Mouse (Mus musculus): ENCODE data around the gene Qsox1. TPM values are rescaled to one million over a fixed set of nuclear protein-coding genes. Genes with fewer than 3 reads are reported as not detected.

Gene Qsox1
- polyA plus RNA-seq, 1 experiment from 2014 or later = 22.6 TPM

GRCm38 (mm10) chr1:155796757-155797405 is 15.8 kb downstream of the Qsox1 start:
- Histone ChIP-seq H3K4me1 (no peaks in the 10 kb centered on the region), H3K4me2 (no peak overlapping the region), H3K27me3 (replicated peaks) (no peaks in the 10 kb centered on the region), H3K9ac (no peak overlapping the region), H3K36me3 (replicated peaks) (no peaks in the 10 kb centered on the region), H3K9me3 (no peaks in the 10 kb centered on the region), H3K27ac (no peak overlapping the region), H3K4me3 (no peak overlapping the region)
- 73% methylated on average over 11 of the region's 11 CpGs for WGBS
- ATAC-seq (replicated peaks) = no peak

DNA sequence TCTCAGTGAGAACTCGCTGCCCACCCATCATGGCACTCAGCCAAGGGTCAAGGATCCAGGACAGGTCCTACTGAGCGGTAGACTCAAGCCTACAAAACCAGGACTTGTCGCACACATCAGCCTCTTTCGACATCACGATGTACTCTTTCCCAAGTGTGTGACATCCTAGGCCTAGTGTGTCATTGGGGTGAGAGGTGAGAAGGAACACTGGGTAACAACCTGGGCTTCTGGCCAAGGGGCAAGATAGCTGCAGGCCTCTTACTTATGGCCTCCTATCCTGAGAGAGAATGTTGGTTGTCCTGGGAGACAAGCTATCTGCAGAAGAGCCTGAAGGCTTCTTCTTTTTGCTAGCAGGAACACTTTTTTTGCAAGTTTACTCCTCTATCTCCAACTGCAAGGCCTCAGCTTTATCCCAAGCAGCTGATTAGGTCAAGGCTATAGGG is 16.9 kb downstream of the Qsox1 start:
- Histone ChIP-seq H3K4me2 (no peak overlapping the region), H3K9me3 (no peaks in the 10 kb centered on the region), H3K4me1 (no peaks in the 10 kb centered on the region; the same call in 1 of the 2 replicates), H3K27ac (no peak overlapping the region), H3K27me3 (replicated peaks) (no peaks in the 10 kb centered on the region), H3K36me3 (replicated peaks) (no peaks in the 10 kb centered on the region), H3K9ac (no peak overlapping the region), H3K4me3 (no peak overlapping the region)
- no peak for ATAC-seq (replicated peaks)
- 96% methylated on average over 5 of the region's 5 CpGs for WGBS

DNA sequence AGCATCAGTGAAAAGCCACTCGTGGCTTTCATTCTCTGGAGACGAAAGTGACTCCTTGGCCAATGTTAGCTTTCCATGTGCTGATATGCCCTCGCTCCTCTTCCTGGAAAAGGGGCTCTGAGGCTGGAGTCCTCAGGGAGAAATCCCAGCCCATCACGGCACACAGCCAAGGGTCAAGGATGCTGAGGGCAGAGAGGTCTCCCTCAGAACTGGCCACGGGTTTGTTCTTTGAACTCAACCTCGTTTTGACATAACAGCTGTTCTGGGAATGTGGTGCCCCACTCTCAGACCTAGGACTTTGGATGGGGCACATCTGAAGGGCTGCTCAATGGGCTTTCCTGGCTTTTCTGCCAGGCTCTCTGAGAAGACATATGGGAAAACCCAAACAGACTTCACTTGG is 17.8 kb downstream of the Qsox1 start:
- 89% methylated on average over 6 of the region's 6 CpGs for WGBS
- ATAC-seq (replicated peaks) = no peak
- Histone ChIP-seq H3K27me3 (replicated peaks) (no peaks in the 10 kb centered on the region), H3K4me1 (peaks cover 7% of the 10 kb centered on the region), H3K9me3 (no peaks in the 10 kb centered on the region), H3K4me3 (no peak overlapping the region), H3K36me3 (replicated peaks) (no peaks in the 10 kb centered on the region), H3K27ac (no peak overlapping the region), H3K9ac (no peak overlapping the region), H3K4me2 (no peak overlapping the region)

GRCm38 (mm10) chr1:155791919-155792318 is 20.8 kb downstream of the Qsox1 start:
- 61% methylated on average over 5 of the region's 5 CpGs for WGBS
- no peaks in the 10 kb centered on the region for H3K9me3 ChIP-seq
- no peaks in the 10 kb centered on the region for H3K27me3 ChIP-seq (replicated peaks)
- H3K27ac ChIP-seq = no peak overlapping the region
- H3K36me3 ChIP-seq (replicated peaks) = no peaks in the 10 kb centered on the region
- ATAC-seq (replicated peaks) = no peak
- H3K4me1 ChIP-seq = peaks cover 7% of the 10 kb centered on the region
- no peak overlapping the region for H3K4me3 ChIP-seq
- H3K9ac ChIP-seq = no peak overlapping the region
- no peak overlapping the region for H3K4me2 ChIP-seq

DNA sequence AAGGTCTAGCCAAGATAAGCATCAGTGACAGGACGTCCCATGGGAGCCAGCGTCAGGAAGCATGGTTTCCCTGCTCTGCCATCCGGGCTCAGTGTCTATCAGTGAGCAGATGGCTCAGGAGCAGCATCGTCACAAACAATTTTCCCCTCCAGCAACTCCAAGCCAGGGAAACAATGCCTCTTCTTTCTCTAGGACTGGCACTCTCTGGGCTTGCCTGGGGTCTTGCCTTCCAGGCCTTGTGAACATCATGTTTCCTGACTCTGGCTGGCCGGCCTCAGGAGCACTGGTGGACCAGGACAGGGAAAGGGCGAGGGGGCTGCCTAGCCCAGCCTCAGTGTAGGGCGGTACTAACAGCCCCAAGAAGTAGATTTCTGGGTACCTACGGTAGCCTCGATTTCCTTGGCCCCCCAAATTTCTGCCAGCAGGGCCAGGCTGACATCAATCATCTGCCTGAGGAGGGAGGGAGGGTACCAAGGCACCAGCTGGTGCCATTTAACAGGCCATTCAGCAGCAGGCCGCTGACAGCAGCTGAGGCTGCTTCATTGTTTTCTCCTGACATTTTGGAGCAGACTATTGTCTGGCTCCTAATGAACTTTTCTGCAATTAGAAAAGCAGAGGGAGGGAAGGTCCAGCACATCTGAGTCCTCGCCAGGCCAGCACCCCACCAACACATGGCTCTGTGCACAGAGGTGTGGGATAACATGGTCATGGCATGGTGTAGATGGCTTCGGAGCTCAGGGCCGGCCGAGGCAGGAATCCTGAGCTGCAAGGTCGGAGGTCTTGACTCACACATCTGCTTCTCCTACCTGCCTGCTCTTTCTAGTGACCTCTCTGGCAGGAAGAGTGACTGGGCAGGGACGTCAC is 22.3 kb downstream of the Qsox1 start:
- peaks cover 7% of the 10 kb centered on the region for H3K4me1 ChIP-seq
- H3K4me3 ChIP-seq = no peak overlapping the region
- no peaks in the 10 kb centered on the region for H3K9me3 ChIP-seq
- peak; percentile 67 for ATAC-seq (replicated peaks)
- no peak overlapping the region for H3K4me2 ChIP-seq
- no peaks in the 10 kb centered on the region for H3K27me3 ChIP-seq (replicated peaks)
- 41% methylated on average over 16 of the region's 16 CpGs for WGBS
- H3K27ac ChIP-seq = peak overlapping the region; percentile 55
- no peak overlapping the region for H3K9ac ChIP-seq
- H3K36me3 ChIP-seq (replicated peaks) = no peaks in the 10 kb centered on the region; the same call in 1 of the 2 replicates

GRCm38 (mm10) chr1:155785886-155786285 is 26.8 kb downstream of the Qsox1 start:
- peaks cover 7% of the 10 kb centered on the region for H3K4me1 ChIP-seq
- 47% methylated on average over 7 of the region's 7 CpGs for WGBS
- no peak overlapping the region for H3K27ac ChIP-seq
- H3K4me2 ChIP-seq = no peak overlapping the region
- no peak overlapping the region for H3K9ac ChIP-seq
- peaks cover 8% of the 10 kb centered on the region; the same call in 1 of the 2 replicates for H3K36me3 ChIP-seq (replicated peaks)
- ATAC-seq (replicated peaks) = no peak
- H3K9me3 ChIP-seq = no peaks in the 10 kb centered on the region
- no peak overlapping the region for H3K4me3 ChIP-seq
- H3K27me3 ChIP-seq (replicated peaks) = peaks cover 16% of the 10 kb centered on the region; the same call in 1 of the 2 replicates

DNA sequence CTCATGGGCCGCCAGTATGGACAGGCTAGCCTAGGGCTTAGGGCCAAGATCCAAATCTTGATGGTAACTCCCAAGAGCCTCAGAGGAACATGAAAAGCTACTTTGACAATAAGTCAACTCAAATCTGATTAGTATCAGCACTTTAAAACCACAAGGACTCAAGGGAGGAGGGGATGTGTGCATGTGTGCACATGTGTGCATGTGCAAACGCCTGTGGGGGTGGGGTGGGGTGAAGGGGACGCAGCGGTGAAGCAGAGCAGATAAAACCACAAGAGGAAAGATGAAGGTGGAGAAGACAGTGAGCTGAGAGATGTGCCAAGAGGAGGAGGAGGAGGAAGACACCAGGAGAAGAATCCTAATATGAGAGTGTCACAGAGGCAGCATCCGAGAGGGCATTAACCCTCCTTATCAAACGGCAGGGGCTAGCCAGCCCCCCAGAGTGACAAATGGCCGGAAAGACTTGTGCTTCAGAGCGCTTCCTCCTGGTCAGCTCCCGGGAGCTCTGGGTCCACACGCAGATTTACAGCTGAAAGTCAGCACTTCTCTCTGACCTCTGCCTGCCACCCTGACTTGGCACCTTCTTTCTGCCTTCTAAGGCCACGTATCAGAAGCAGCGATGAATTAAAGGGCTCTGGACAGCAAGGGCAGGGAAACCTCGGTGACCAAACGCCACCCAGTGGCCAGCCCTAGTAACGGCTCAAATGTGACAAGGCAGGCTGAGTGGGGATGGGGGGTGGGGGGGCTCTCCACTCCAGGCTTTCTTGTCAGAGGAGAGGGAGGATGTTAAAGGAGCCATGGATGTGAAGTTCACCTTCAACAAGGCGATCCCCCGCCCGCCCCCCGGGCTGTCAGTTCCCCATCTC is 28.1 kb downstream of the Qsox1 start:
- 34% methylated on average over 19 of the region's 19 CpGs for WGBS
- ATAC-seq (replicated peaks) = peak; percentile 69
- H3K9ac ChIP-seq = no peak overlapping the region
- peaks cover 16% of the 10 kb centered on the region; the same call in 1 of the 2 replicates for H3K27me3 ChIP-seq (replicated peaks)
- H3K4me3 ChIP-seq = no peak overlapping the region
- H3K9me3 ChIP-seq = no peaks in the 10 kb centered on the region
- H3K27ac ChIP-seq = no peak overlapping the region
- H3K4me2 ChIP-seq = no peak overlapping the region
- peaks cover 11% of the 10 kb centered on the region; the same call in 1 of the 2 replicates for H3K36me3 ChIP-seq (replicated peaks)
- H3K4me1 ChIP-seq = no peaks in the 10 kb centered on the region

DNA sequence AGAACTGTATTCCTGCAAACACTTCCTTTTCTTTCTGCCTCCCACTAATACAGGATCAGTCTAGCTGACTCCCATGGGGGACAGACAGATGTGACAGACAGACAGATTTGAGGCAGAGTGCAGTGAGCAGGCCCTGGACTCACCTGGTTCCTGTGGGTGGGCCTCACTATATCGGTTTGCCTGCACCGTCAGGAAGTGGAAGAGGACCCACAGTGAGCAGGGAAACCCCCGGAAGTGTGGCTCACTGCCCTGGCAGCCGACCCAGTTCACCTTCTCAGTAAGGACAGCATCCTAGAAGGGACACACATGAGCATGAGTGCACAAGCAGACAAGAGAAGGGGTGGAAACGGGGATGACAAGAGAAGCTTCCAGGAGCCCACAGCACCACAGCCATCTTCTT is 30.3 kb downstream of the Qsox1 start:
- no peaks in the 10 kb centered on the region for H3K9me3 ChIP-seq
- H3K9ac ChIP-seq = no peak overlapping the region
- H3K27ac ChIP-seq = no peak overlapping the region
- no peak overlapping the region for H3K4me3 ChIP-seq
- ATAC-seq (replicated peaks) = no peak
- H3K4me1 ChIP-seq = no peaks in the 10 kb centered on the region
- peaks cover 16% of the 10 kb centered on the region; the same call in 1 of the 2 replicates for H3K27me3 ChIP-seq (replicated peaks)
- WGBS = 85% methylated on average over 5 of the region's 5 CpGs
- no peak overlapping the region for H3K4me2 ChIP-seq
- H3K36me3 ChIP-seq (replicated peaks) = peaks cover 11% of the 10 kb centered on the region; the same call in 1 of the 2 replicates

DNA sequence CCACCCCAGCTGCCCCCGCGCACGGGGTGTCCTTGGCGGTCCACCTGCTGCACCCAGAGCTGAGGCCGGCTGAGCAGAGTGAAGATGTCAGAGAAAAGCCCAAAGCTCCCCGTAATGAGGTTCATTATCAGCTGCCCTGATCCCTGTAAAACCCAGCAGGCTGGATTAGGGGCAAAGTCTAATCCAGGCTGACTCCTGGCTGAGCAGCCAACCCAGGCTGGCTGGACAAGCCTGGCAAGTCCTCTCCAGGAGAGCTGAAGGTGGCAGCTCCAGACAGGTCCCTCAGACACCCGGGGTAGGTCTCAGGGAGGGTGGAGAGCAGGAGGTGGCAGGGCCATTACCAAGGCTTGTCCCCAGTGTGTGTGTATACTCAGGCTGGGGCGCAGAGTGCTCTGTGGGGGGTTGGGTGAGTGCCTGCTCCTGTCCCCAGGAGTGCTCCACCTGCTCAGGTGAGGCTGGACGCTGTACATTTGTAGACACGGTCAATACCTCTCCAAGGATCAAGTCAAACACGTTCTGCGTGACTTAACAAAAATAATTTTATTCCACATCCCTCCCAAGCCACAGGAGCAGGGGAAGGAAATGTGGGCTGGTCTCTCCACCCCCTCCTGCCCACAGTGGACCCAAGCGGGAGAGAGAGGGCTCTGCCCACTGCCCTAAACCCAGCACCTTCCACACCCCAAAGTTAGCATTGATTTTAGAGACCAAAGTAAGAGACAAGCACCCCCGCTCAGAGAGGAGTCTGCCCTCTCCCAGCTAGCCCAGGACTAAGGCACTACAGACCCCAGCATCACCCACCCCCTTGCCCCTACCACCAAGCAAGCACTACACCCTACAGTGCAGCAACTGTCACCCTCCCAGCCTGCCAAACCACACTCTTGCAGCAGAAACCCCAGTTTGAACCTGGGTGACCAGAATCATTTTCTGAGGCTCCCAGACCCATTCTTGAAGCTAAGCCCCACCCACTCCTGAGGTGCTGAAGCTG is 34.8 kb downstream of the Qsox1 start:
- Histone ChIP-seq H3K27me3 (replicated peaks) (0 out of 2 replicates have a peak, but pooled peaks cover 13% of the 10 kb centered on the region), H3K9me3 (0 out of 2 replicates have a peak, but pooled peaks cover 4% of the 10 kb centered on the region), H3K9ac (no peak overlapping the region), H3K4me2 (no peak overlapping the region), H3K4me3 (no peak overlapping the region), H3K27ac (no peak overlapping the region), H3K4me1 (no peaks in the 10 kb centered on the region), H3K36me3 (replicated peaks) (peaks cover 8% of the 10 kb centered on the region; the same call in 1 of the 2 replicates)
- WGBS = 57% methylated on average over 14 of the region's 14 CpGs
- peak; percentile 37; the same call in 1 of the 2 replicates for ATAC-seq (replicated peaks)

- no peaks in the 10 kb centered on the region for H3K36me3 ChIP-seq (replicated peaks)
Observed at GRCm38 (mm10) chr1:155759167-155759566, 53.5 kb downstream of the Qsox1 start.

DNA sequence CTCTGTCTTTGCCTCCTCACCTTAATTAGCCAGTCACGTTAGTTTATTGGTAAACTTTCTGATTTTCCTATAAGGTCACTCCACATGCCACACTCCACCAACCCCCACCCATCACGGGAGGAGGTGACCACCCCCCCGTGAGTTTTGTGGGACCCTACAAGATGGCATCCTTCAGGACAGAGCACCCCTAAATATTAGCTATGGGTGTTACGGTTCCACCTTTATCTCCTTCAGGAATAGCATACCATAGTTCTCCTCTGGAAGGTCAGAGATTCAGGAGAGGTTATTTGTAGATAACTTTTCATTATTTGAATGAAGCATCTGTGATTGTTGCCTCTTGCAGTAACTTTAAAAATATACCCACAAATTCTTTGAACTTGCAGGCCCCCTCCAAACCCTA is 54.0 kb downstream of the Qsox1 start:
- H3K36me3 ChIP-seq (replicated peaks) = no peaks in the 10 kb centered on the region
- H3K9me3 ChIP-seq = no peaks in the 10 kb centered on the region
- ATAC-seq (replicated peaks) = 0 out of 2 replicates have a peak, but pooled peaks have one; percentile 27
- 53% methylated on average over 4 of the region's 4 CpGs for WGBS
- no peak overlapping the region for H3K9ac ChIP-seq
- no peak overlapping the region for H3K4me3 ChIP-seq
- no peak overlapping the region for H3K4me2 ChIP-seq
- no peak overlapping the region for H3K27ac ChIP-seq
- H3K4me1 ChIP-seq = no peaks in the 10 kb centered on the region
- H3K27me3 ChIP-seq (replicated peaks) = peaks cover 47% of the 10 kb centered on the region

More at GRCm38 (mm10) chr1:155759167-155759566, 53.5 kb downstream of the Qsox1 start:
- Histone ChIP-seq H3K27ac (no peak overlapping the region), H3K9ac (no peak overlapping the region), H3K4me3 (no peak overlapping the region), H3K4me2 (no peak overlapping the region), H3K9me3 (no peaks in the 10 kb centered on the region), H3K4me1 (no peaks in the 10 kb centered on the region), H3K27me3 (replicated peaks) (peaks cover 43% of the 10 kb centered on the region)
- ATAC-seq (replicated peaks) = peak; percentile 84
- 32% methylated on average over 12 of the region's 12 CpGs for WGBS

Data from midbrain, embryonic 15.5 days (tissue).